Mouse (Mus musculus) CH12.LX (cell line): Measurements from ENCODE around the gene Ctdspl. TPM values are rescaled to one million over a fixed set of nuclear protein-coding genes. Genes with fewer than 3 reads are reported as not detected.

Experiments
- DNase-seq: peaks from one replicate; pipeline ENCODE4 v3.0.0-alpha.2; 2013; ENCODE audit errors: extremely low read depth
- H3K27ac ChIP-seq: 2 replicates; pipeline ENCODE4 v1.5.1; 2012; ENCODE audit warnings: low read depth, mild to moderate bottlenecking, control low read depth, moderate library complexity; ENCODE audit not compliant: insufficient read depth
- H3K27me3 ChIP-seq: replicated peaks from 2 replicates; pipeline ENCODE3; 2012; ENCODE audit warnings: inconsistent platforms
- H3K36me3 ChIP-seq, 2 experiments: replicated peaks in 1 of 2; 2 replicates each; pipeline versions ENCODE3 to v1.6.1; 2012; ENCODE audit warnings: inconsistent platforms in 1 of 2, low read length in 1 of 2, mild to moderate bottlenecking in 1 of 2, mixed read lengths in 1 of 2, moderate library complexity in 1 of 2; ENCODE audit not compliant: control insufficient read depth in 1 of 2, insufficient read depth in 1 of 2
- H3K4me1 ChIP-seq, 2 experiments: 2 replicates each; pipeline ENCODE4 v1.6.1; 2012; ENCODE audit warnings: inconsistent platforms in 1 of 2, moderate library complexity in 1 of 2; ENCODE audit not compliant: insufficient read depth in 2 of 2, control insufficient read depth in 1 of 2
- H3K4me2 ChIP-seq: 2 replicates; pipeline ENCODE4 v1.6.1; 2012; ENCODE audit warnings: low read depth, mild to moderate bottlenecking, control low read depth; ENCODE audit not compliant: poor library complexity, insufficient read depth, severe bottlenecking
- H3K4me3 ChIP-seq, 3 experiments: fragments of 150-350 bp in 1 of 3; sonication (generic) in 1 of 3; replicated peaks in 1 of 3; 2 replicates each; pipeline versions ENCODE3 to v1.5.1; 2011 to 2012; ENCODE audit warnings: low read depth in 2 of 3, low read length in 2 of 3, mild to moderate bottlenecking in 2 of 3, moderate library complexity in 2 of 3, control low read depth in 1 of 3, improper control_type of control experiment in 1 of 3, inconsistent platforms in 1 of 3, mixed read lengths in 1 of 3; ENCODE audit not compliant: poor library complexity in 1 of 3
- H3K79me2 ChIP-seq: replicated peaks from 2 replicates; pipeline ENCODE4 v1.6.1; 2012; ENCODE audit warnings: mild to moderate bottlenecking, moderate library complexity; ENCODE audit not compliant: control insufficient read depth, poor library complexity, insufficient read depth, severe bottlenecking; ENCODE audit errors: extremely low read depth
- H3K9ac ChIP-seq: 2 replicates; pipeline ENCODE4 v1.6.1; 2012; ENCODE audit warnings: low read depth, mild to moderate bottlenecking, control low read depth, moderate library complexity; ENCODE audit not compliant: insufficient read depth
- H3K9me3 ChIP-seq: replicated peaks from 2 replicates; pipeline ENCODE3; 2012; ENCODE audit warnings: low read length, inconsistent platforms, mixed read lengths
- CHD1 ChIP-seq: IDR thresholded peaks from 2 replicates; pipeline ENCODE4 v1.6.1; 2012; ENCODE audit warnings: low read depth, low read length, improper control_type of control experiment, inconsistent platforms
- ELF1 ChIP-seq: IDR thresholded peaks from 2 replicates; pipeline ENCODE4 v1.6.1; 2014; ENCODE audit warnings: low read depth, mild to moderate bottlenecking, inconsistent platforms, low read length, improper control_type of control experiment
- EP300 ChIP-seq: IDR thresholded peaks from 2 replicates; pipeline ENCODE4 v1.6.1; 2011; ENCODE audit warnings: low read length, improper control_type of control experiment
- GABPA ChIP-seq: IDR thresholded peaks from 2 replicates; pipeline ENCODE4 v1.6.1; 2012; ENCODE audit warnings: low read depth, low read length, improper control_type of control experiment, inconsistent platforms; ENCODE audit not compliant: insufficient replicate concordance
- IRF4 ChIP-seq: IDR thresholded peaks from 2 replicates; pipeline ENCODE4 v1.6.1; 2014; ENCODE audit warnings: low read depth, mild to moderate bottlenecking, inconsistent platforms, low read length, improper control_type of control experiment
- JUND ChIP-seq: conservative IDR thresholded peaks from 2 replicates; pipeline ENCODE4 v1.6.1; 2011; ENCODE audit warnings: low read depth, low read length, improper control_type of control experiment
- MAFK ChIP-seq: IDR thresholded peaks from 2 replicates; pipeline ENCODE4 v1.6.1; 2011; ENCODE audit warnings: low read length, improper control_type of control experiment; ENCODE audit not compliant: insufficient replicate concordance
- MAX ChIP-seq: IDR thresholded peaks from 2 replicates; pipeline ENCODE4 v1.6.1; 2011; ENCODE audit warnings: low read length, improper control_type of control experiment
- MAZ ChIP-seq: IDR thresholded peaks from 2 replicates; pipeline ENCODE4 v1.6.1; 2012; ENCODE audit warnings: low read depth, mild to moderate bottlenecking, inconsistent platforms, low read length, improper control_type of control experiment, moderate library complexity
- MXI1 ChIP-seq: IDR thresholded peaks from 2 replicates; pipeline ENCODE4 v1.6.1; 2011; ENCODE audit warnings: mild to moderate bottlenecking, low read depth, low read length, improper control_type of control experiment
- MYC ChIP-seq: IDR thresholded peaks from 2 replicates; pipeline ENCODE4 v1.6.1; 2011; ENCODE audit warnings: low read depth, mild to moderate bottlenecking, improper control_type of control experiment, low read length
- NRF1 ChIP-seq: IDR thresholded peaks from 2 replicates; pipeline ENCODE4 v1.6.1; 2014; ENCODE audit warnings: low read depth, mild to moderate bottlenecking, inconsistent platforms, low read length, improper control_type of control experiment, moderate library complexity
- PAX5 ChIP-seq: IDR thresholded peaks from 2 replicates; pipeline ENCODE4 v1.6.1; 2012; ENCODE audit warnings: low read length, inconsistent platforms, mixed read lengths
- TCF12 ChIP-seq: IDR thresholded peaks from 2 replicates; pipeline ENCODE4 v1.6.1; 2014; ENCODE audit warnings: low read depth, mild to moderate bottlenecking, inconsistent platforms, low read length, improper control_type of control experiment
- USF1 ChIP-seq: IDR thresholded peaks from 2 replicates; pipeline ENCODE4 v1.6.1; 2014; ENCODE audit warnings: low read depth, mild to moderate bottlenecking, inconsistent platforms, low read length, improper control_type of control experiment
- USF2 ChIP-seq: conservative IDR thresholded peaks from 2 replicates; pipeline ENCODE4 v1.6.1; 2011; ENCODE audit warnings: low read depth, low read length, improper control_type of control experiment
- ZC3H11A ChIP-seq: IDR thresholded peaks from 2 replicates; pipeline ENCODE4 v1.6.1; 2012; ENCODE audit warnings: low read depth, mild to moderate bottlenecking, inconsistent platforms, low read length, improper control_type of control experiment
- ZMIZ1 ChIP-seq: IDR thresholded peaks from 2 replicates; pipeline ENCODE4 v1.6.1; 2012; ENCODE audit warnings: low read depth, mild to moderate bottlenecking, inconsistent platforms, low read length, improper control_type of control experiment
- ZNF384 ChIP-seq: IDR thresholded peaks from 2 replicates; pipeline ENCODE4 v1.6.1; 2012; ENCODE audit warnings: low read depth, low read length, improper control_type of control experiment, inconsistent platforms
- dilution Hi-C: fragments of 300-500 bp; cut with MboI; formaldehyde crosslinking; loops from 2 replicates; pipeline ENCODE4 v1.14.3; 2020; ENCODE audit warnings: low sequenced_read_pairs; ENCODE audit not compliant: extremely low pct_unique_long_range_greater_than_20kb, extremely low pct_ligation_motif_present
- in situ Hi-C: fragments of 300-500 bp; cut with MboI; formaldehyde crosslinking; loops from 3 replicates; pipeline ENCODE4 v1.14.3; 2019; ENCODE audit warnings: low sequenced_read_pairs, low pct_ligation_motif_present, low pct_unique_long_range_greater_than_20kb, mixed read lengths
- polyA plus RNA-seq: library from polyadenylated mRNA; unstranded; fragments of >175 nt; gene quantifications from 2 replicates; pipeline ENCODE4 v1.2.1, GENCODE M21; 2012; ENCODE audit warnings: low read depth; ENCODE audit not compliant: insufficient read length
- total RNA-seq, 2 experiments: library from RNA; depleted of rRNA; stranded (reverse); fragments of 300-350 nt in 1 of 2; fragments of >200 nt in 1 of 2; gene quantifications; 2 replicates each; pipeline ENCODE4 v1.2.3; 2012 to 2014

The Ctdspl gene
- total and polyA plus RNA-seq, 3 experiments = not detected

GRCm38 (mm10) chr9:119071786-119072185, 145.5 kb downstream of the Ctdspl start:
- Histone ChIP-seq H3K27ac (no peak overlapping the region), H3K4me2 (no peak overlapping the region), H3K27me3 (peaks cover 1% of the 10 kb centered on the region), H3K9ac (no peak overlapping the region), H3K4me1 (no peaks in the 10 kb centered on the region), H3K4me3 (no peak overlapping the region), H3K79me2 (no peaks in the 10 kb centered on the region), H3K9me3 (no peaks in the 10 kb centered on the region), H3K36me3 (peaks cover 9 to 65% of the 10 kb centered on the region in 2 experiments)
- DNase-seq = no peak
- dilution Hi-C loops (no loop called here), in situ Hi-C loops (loop anchor here (25.0 kb wide), 1 partner anchor 484 kb away; no protein-coding TSS in a partner anchor)
- no peak for TF ChIP-seq CHD1
- TF ChIP-seq USF2 = no peak
- TF ChIP-seq ZNF384 = no peak
- no peak for TF ChIP-seq ZC3H11A

- dilution Hi-C loops (no loop called here), in situ Hi-C loops (loop anchor here (25.0 kb wide), 1 partner anchor 486 kb away; no protein-coding TSS in a partner anchor)
- no peak for DNase-seq
- no peak for TF ChIP-seq ZMIZ1
- no peak for TF ChIP-seq EP300
- TF ChIP-seq MAFK = no peak
- TF ChIP-seq IRF4 = no peak
- no peak for TF ChIP-seq NRF1
- TF ChIP-seq ELF1 = no peak
- TF ChIP-seq TCF12 = no peak
- TF ChIP-seq USF1 = no peak
- no peak for TF ChIP-seq PAX5
- no peak for TF ChIP-seq GABPA
- TF ChIP-seq MXI1 = no peak
- no peak for TF ChIP-seq ZC3H11A
- TF ChIP-seq MAX = no peak
- no peak for TF ChIP-seq MYC
- no peak for TF ChIP-seq MAZ
- TF ChIP-seq JUND = no peak
- Histone ChIP-seq H3K4me1 (no peaks in the 10 kb centered on the region), H3K27ac (no peak overlapping the region), H3K4me3 (no peak overlapping the region), H3K36me3 (peaks cover 5 to 50% of the 10 kb centered on the region in 2 experiments), H3K9me3 (no peaks in the 10 kb centered on the region), H3K4me2 (no peak overlapping the region), H3K9ac (no peak overlapping the region), H3K79me2 (no peaks in the 10 kb centered on the region), H3K27me3 (peaks cover 1% of the 10 kb centered on the region)
Measured at GRCm38 (mm10) chr9:119073184-119073895, 147.1 kb downstream of the Ctdspl start.
